Mouse (Mus musculus) T-helper 1 cell (primary cell): ENCODE data around the gene Rgs17.

Source experiments
- in situ Hi-C: fragments of 300-600 bp; cut with MboI, MseI; formaldehyde crosslinking; loops from one replicate; pipeline ENCODE4 v1.15.1; 2025; ENCODE audit warnings: high pct_unique_total_duplicates

Rgs17 gene

DNA sequence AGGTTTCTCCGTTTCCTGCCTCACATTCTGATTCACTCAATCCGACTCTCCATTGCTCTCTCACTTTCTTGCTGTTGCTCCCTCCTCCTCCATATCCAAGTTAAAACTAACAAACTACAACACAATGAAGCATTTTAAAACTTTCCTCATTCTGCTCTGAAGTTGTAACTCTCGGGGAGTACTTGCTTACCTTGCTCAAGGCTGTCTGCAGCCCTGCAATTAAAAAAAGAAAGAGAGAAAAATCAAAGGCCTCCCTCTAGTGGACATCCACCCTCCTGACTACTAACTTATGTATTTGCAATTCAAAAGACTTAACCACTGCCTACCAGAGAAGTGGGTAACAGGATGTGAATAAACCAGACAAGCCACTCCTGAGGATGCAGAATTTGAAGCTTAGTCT is 97.4 kb downstream of the Rgs17 start:
- in situ Hi-C loops: loop anchor here (25.0 kb wide), 4 partner anchors 637 to 1963 kb away; partner anchors contain the start of genes Armt1, Ginm1, Ppil4 and Rmnd1

DNA sequence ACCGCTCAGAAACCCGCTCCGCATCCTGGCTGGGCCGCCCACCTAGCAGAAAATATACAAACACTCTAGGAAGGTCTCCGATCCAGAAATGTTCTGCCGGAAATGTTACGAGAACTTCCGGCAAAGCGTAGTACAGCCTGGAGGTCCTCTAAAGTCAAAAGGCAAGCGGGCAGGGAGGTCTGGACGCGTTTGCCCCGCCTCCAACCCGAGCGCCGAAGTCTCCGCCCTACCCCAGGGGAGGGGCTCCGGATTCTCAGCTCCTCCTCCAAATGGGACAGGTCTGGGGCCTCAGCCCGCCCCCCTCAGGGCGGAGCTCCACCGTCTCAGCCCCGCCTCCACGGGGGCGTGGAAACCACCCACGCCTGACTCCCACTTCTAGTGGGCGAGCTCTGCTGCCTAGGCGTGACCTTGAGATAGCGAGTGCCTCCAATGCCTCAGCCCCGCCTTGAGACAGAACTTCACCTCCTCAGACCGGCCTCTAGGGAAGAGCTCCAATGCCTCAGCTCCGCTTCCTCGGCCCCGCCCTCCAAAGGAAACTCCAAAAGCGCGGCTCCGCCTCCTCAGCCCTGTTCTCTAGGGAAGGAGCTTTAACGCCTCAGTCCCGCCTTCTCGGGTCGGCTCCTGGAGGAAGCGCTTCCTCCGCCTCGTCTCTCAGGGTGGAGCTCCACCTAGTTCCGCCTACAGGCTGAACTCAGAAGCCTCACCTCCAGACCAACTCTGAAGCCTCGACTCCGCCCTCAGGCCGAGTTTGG is 98.3 kb downstream of the Rgs17 start, which contains the start of gene Mtrf1l:
Mtrf1l (minus strand) TSS at position 171 of the 752 bp plus-strand sequence.
- in situ Hi-C loops: loop anchor here (25.0 kb wide), 4 partner anchors 637 to 1963 kb away; partner anchors contain the start of genes Armt1, Ginm1, Ppil4 and Rmnd1

DNA sequence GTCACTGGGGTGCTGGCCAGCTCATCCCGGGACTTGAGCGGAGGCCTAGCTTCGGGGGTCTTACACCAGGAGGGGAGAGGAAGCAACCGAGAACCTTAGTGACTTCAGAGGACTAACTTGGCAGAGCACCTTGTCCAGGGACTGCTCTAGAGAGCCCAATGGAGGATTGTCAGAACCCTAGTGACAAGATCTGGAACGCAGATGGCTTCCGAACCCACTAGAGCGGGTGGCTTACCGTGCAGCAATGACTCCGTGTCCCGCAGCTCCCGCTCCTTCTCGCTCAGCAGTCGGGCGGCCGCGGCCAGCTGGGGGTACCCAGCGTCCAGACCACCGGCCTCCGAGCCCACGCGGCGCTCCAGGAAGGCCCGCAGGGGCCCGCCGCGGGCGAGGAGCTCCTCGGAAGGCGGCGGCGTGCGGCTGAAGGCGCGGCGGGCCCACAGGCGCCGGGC is 98.9 kb downstream of the Rgs17 start:
- in situ Hi-C loops: loop anchor here (25.0 kb wide), 4 partner anchors 636 to 1964 kb away; partner anchors contain the start of genes Armt1, Ginm1, Ppil4 and Rmnd1

DNA sequence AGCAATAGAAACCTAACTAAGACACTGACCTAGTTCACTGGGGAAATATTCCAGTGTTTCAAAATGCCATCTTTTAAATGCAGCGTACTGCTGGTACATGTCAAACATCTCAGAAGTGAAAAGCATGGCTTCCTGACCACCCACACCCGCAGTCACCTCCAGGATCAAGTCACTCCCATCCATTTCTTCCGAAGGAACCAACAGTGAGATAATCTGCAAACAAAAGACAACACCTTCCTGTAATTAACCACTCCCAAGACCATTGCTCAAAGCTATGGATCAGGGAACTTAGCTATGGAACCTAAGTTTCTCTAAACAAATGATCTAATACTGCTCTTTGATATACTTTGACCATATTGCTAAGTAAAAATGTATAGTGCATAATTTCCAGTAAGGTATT is 103.4 kb downstream of the Rgs17 start:
- in situ Hi-C loops: loop anchor here (25.0 kb wide), 4 partner anchors 631 to 1969 kb away; partner anchors contain the start of genes Armt1, Ginm1, Ppil4 and Rmnd1

DNA sequence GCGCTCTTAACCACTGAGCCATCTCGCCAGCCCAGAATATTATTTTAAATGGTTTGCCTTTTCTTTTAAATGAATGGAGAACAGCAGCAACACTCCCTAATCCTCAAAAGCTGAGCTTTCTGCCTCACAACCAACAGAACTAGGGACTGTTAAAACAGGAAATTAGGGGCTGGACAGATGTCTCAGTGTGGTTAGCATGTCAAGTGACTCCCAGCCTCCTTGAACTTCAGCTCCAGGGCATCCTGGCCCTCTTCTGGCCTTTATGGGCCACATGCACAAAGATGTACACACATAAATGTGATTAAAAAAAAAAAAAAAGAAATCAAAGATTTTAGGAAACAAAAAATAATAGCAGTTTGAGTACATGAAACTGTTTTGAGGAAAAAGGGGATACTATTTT is 106.2 kb downstream of the Rgs17 start:
- in situ Hi-C loops: loop anchor here (25.0 kb wide), 4 partner anchors 629 to 1971 kb away; partner anchors contain the start of genes Armt1, Ginm1, Ppil4 and Rmnd1

DNA sequence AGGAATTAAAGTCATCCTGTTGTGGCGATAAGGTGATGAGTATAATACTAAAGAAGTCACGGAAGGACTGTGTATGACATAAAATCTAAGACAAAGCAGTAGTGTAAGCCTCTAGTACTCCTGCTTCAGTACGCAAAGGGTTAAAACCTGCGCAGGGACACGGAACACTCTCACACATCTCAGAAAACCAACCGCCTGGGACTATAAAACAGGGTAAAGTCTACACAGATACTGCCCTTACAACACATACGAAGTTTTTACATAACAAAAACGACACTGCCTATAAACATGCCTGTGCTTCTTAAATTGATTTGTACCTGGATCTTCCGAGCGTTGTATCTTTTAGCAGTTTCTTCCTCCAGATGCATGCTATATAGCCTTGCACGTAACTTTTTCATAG is 108.5 kb downstream of the Rgs17 start:
- in situ Hi-C loops: loop anchor here (25.0 kb wide), 4 partner anchors 626 to 1974 kb away; partner anchors contain the start of genes Armt1, Ginm1, Ppil4 and Rmnd1

DNA sequence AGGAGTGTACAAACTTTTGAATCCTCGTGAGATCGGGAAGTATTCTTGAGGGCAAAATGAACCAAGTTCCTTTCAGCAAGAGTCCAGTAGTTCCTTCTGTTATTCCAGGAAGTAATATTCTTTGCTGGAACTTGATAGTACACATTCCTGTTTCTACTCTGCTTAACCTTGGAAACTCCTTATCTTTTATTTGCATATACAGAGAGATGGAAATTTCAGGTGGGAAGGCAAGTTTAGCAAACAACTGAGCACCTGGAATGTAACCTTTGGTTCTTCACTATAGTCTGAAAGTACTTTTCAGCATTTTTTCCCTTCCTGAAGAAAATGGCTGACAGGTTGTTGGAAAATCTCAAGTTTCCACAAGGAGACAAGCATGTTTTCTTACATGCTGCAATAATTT is 114.5 kb downstream of the Rgs17 start:
- in situ Hi-C loops: loop anchor here (10.0 to 25.0 kb wide), 5 partner anchors 620 to 1980 kb away; partner anchors contain the start of genes Armt1, Ginm1, Mthfd1l and Ppil4

DNA sequence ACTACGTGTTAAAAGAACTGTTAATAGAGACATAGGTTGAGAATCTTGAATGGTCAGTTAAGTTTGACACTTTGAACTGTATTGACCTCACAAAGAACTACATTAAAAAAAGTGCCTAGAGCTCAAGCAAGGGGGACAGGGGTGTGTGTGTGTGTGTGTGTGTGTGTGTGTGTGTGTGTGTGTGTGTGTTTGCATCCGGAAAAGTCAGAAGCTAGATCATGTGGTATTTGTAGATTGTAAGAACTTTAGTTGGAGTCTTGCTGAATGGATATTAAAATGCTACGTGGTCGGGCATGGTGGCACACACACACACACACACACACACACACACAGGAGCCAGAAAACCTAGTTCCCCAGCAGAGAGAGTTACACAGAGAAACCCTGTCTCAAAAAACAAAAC is 115.2 kb downstream of the Rgs17 start:
- in situ Hi-C loops: loop anchor here (10.0 to 25.0 kb wide), 5 partner anchors 620 to 1980 kb away; partner anchors contain the start of genes Armt1, Ginm1, Mthfd1l and Ppil4

DNA sequence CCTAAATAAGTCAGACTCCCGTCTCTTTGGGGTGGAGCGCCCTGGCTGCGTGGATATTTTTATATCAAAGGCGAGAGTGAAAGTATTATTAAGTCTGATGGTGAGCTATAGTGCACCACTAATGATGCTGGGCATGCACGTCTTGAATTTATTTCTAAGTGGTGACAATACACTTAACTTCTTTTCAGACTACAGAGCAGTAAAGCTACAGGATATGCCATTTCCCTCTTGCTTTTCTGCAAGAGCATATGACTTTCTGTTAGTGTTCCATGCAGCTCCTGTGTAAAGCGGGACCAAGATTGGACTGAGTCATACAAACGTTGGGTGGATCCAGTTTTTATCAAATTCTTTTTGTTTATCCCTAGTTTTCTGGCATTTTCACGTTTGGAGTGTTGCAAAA is 115.8 kb downstream of the Rgs17 start:
- in situ Hi-C loops: loop anchor here (10.0 to 25.0 kb wide), 5 partner anchors 619 to 1981 kb away; partner anchors contain the start of genes Armt1, Ginm1, Mthfd1l and Ppil4

DNA sequence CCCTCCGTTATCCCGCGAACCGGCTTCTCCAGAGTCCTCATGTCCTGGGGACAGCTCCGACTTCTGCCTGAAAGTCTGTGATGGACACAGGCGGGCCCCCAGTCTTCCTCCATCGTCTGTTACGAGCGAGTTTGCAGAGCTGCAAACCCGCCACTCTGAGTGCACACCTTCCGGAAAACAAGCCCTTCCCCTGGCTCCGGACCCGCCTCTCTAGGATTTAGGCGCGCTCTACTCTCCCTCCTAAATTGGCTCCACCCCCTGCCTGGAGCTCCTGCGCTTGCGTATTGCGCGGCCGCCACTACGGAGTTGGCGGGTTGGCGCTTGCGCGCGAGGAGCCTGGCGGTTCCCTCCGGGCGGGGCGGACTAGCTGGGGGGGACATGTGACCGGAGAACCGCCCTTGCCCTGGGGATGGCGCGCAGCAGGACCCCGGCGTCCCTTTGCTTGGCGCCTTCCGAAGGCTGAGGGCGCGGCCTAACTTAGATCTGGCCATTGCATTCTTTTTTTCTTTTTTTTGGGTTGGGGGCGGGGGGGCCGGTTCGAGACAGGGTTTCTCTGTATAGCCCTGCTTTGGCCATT is 116.4 kb downstream of the Rgs17 start:
- in situ Hi-C loops: loop anchor here (10.0 to 25.0 kb wide), 5 partner anchors 619 to 1981 kb away; partner anchors contain the start of genes Armt1, Ginm1, Mthfd1l and Ppil4

DNA sequence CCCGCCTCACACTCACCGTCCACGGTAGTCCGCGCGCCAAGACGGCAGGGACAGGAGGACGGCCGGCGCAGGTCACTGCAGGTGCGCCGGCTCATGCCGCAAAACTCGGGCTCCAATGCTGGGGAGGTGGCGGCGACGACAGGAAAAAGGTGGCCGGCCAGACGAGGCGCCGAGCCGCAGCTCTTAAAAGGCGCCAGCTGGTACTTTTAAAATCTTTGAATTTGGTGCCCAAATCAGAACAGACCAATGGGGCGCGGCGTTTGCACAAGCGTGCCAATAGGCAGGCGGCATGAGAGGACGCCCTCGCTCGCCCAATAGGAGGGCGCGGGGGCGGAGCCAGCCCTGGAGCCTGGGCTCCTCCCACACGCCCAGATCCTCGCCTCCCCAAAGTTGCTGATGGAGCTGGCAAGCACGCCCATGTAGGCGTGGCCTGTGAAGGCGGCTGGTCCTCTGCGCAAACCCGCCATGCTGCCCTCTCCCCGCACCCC is 116.9 kb downstream of the Rgs17 start, which contains the start of gene Fbxo5:
Fbxo5 (minus strand) TSS at position 358 of the 488 bp plus-strand sequence.
- in situ Hi-C loops: loop anchor here (10.0 to 25.0 kb wide), 5 partner anchors 618 to 1982 kb away; partner anchors contain the start of genes Armt1, Ginm1, Mthfd1l and Ppil4

DNA sequence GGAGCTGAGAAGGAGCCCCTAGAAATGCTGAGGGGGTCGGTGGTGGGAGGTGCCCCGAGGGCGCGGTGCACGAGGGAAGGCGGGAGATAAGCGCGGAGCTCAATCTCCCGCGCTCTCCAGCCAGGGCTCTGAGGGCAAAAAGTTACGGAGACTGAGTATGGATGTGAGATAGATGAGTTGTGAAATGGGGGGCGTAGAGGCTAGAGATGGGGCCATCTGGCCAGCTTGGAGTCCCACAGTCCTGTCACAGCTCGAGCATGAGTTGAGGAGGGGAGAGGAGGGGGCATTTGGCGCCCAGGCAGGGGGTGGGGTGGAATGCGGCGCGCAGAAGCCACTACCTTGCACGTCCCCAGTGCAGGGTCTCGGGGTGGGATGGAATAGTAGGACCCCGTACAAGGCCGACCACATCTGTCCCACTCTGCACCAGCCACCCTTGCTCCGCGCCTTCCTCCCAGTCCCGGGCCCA is 117.5 kb downstream of the Rgs17 start:
- in situ Hi-C loops: loop anchor here (10.0 to 25.0 kb wide), 5 partner anchors 617 to 1983 kb away; partner anchors contain the start of genes Armt1, Ginm1, Mthfd1l and Ppil4

DNA sequence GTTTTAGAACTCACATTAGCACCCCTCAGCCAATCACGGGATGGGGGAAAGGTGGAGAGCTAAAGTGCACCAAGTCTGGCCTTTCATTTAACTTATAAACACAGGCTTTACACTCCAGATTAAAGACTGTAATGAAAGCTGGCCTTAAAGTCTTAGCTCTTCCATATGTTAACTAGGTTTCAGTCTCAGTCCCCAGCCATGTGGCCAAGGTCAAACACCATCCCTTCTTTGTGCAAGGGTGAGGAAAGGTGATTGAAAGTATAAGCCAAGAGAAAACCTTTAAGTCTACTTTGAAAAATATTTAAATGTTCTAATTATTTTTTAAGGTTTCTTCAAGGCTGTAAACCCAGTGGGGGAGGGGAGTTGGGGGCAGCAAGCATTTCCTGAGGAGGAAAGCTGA is 118.5 kb downstream of the Rgs17 start:
- in situ Hi-C loops: loop anchor here (10.0 to 25.0 kb wide), 5 partner anchors 616 to 1984 kb away; partner anchors contain the start of genes Armt1, Ginm1, Mthfd1l and Ppil4

DNA sequence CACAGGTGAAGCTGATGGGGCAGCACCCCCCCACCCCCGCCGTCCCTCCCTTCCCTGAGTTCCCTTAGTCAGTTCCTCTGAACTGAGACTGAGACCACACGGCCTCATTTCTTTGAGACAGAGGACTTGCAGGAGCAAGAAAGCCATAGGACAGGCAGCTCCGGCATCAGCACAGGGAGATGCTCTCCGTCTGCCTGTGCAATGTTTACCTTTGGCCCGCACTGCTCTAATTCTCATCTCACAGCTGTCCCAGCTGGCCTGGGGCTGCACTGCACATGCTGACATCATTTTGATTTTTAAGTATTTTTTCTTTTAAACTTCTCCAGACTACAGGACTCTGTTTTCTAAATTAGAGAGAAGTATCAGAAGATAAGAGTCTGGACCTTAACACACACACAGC is 119.3 kb downstream of the Rgs17 start:
- in situ Hi-C loops: loop anchor here (10.0 to 25.0 kb wide), 5 partner anchors 616 to 1984 kb away; partner anchors contain the start of genes Armt1, Ginm1, Mthfd1l and Ppil4

DNA sequence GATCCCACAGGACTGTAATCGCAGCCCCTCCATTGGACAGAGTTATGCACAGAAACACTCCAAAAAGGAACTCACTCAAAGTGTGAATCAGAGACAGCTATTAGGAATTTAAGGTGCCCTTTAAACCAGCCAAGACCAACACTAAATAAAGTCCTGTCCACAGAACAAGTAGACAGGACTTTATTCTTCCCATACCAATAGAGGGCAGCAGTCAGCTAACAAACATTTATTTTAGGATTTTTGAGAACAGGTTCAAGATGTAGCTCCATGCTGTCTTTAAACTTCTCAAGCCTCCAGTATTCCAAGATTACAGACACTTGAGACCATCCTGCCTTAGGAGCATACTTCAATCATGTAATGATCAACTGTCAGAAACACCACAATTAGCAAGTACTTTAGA is 121.7 kb downstream of the Rgs17 start:
- in situ Hi-C loops: loop anchor here (10.0 to 25.0 kb wide), 5 partner anchors 613 to 1987 kb away; partner anchors contain the start of genes Armt1, Ginm1, Mthfd1l and Ppil4

DNA sequence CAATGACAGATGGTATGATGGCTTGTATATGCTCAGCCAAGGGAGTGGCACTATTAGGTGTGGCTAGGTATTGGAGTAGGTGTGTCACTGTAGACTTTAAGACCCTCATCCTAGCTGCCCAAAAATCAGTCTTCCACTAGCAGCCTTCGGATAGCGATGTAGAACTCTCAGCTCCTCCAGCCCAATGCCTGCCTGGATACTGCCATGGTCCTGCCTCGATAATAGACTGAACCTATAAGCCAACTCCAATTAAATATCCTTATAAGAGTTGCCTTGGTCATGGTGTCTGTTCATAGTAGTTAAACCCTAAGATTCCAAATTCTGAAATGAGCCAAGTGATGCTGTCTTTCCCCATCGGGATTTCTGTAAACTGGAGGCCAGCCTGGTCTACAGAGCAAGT is 124.1 kb downstream of the Rgs17 start:
- in situ Hi-C loops: no loop called here

DNA sequence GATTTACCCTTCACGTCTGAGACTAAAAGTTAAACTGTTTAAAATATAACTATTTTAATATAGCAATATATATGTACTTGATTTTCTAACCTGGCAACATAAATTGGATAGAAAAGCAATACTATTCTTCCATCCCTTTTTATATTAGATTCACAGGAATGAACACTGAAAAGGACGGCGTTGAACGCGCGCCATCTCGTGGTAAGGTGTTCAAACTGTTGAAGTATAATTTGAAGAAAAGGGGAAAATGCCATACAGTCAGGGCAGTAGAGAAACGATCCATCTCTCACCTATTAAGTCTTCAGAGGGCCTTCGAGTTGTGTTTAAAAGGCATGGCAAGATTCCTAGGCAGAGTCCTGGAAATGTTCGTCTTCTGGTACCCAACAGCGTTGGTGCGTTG is 131.5 kb downstream of the Rgs17 start:
- in situ Hi-C loops: loop anchor here (5.0 kb wide), 1 partner anchor 188 kb away; no protein-coding TSS in a partner anchor

DNA sequence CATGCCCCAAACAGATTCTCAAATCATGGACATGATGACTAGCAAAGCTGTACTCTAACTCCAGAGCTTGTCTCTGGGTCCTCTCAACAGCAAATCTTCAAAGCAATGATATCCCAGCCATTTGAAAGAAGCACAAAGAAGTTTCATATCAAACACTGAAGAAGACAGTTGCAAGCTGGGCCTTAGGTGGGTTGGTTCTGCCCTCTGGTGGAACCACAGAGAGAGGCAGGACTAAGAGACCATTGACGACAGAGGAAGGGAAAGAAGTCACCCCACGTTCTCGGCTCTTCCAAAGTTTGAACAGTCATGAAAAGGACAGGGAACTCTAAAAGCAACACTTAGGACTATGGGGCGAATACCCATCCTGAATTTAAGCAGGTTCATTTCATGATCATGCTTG is 135.3 kb downstream of the Rgs17 start:
- in situ Hi-C loops: no loop called here
